Mouse (Mus musculus): ENCODE measurements at regions not wholly inside any gene's neighbourhood (a gene's known extent, or its start where the extent isn't known, plus 50 kb on each side); places are given as distances from the start of the nearest gene placed in this dataset.

DNA sequence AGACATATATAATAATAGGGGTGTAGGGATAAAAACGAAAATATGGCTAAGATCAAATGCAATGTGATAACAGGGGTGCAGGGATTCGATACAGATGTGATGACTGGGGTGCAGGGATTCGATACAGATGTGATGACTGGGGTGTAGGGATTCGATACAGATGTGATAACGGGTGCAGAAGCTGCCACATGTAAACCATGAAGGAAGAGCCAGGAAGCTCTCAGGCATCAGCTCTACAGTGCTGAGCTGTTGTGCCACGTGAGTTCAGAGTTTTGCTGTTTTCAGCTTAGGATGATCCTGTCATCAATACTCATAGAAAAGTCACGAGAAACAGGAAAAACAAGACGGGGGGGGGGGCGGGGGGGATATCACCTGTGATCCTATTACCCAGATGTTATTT lies 221.2 kb upstream of the Klf3 start:
- Histone ChIP-seq H3K27ac (ENCODE audit: control insufficient read depth, low read depth, low read length) (no peak overlapping the region), H3K27me3 (ENCODE audit: control insufficient read depth in 1 of 2, insufficient read depth in 2 of 2, low read length in 2 of 2) (no peaks in the 10 kb centered on the region), H3K4me3 (ENCODE audit: control insufficient read depth in 1 of 2, insufficient read depth in 1 of 2, low read depth in 2 of 2, low read length in 2 of 2) (no peak overlapping the region), H3K4me1 (ENCODE audit: control insufficient read depth in 1 of 2, insufficient read depth in 2 of 2, low read length in 2 of 2) (peaks cover 26 to 40% of the 10 kb centered on the region in 2 experiments), H3K79me2 (ENCODE audit: control insufficient read depth, insufficient read depth, low read length, poor library complexity) (no peaks in the 10 kb centered on the region), H3K9ac (ENCODE audit: control insufficient read depth, low read depth, low read length, poor library complexity, severe bottlenecking) (no peak overlapping the region), H3K9me3 (replicated peaks; ENCODE audit: insufficient read depth, low read length) (no peaks in the 10 kb centered on the region), H3K36me3 (ENCODE audit: control insufficient read depth in 1 of 2, insufficient read depth in 2 of 2, low read length in 2 of 2) (peaks cover 0 to 35% of the 10 kb centered on the region in 2 experiments; a peak in 2 of 4 replicates)
- no peak for DNase-seq (ENCODE audit: low read depth, low spot score)
- TF ChIP-seq JUND (IDR thresholded peaks at IDR 0.05; ENCODE audit: low read depth, low read length): no peak
- TF ChIP-seq RCOR1 (IDR thresholded peaks at IDR 0.05; ENCODE audit: low read depth, low read length): 0 out of 2 replicates have a peak, but pooled peaks have one; percentile 7

DNA sequence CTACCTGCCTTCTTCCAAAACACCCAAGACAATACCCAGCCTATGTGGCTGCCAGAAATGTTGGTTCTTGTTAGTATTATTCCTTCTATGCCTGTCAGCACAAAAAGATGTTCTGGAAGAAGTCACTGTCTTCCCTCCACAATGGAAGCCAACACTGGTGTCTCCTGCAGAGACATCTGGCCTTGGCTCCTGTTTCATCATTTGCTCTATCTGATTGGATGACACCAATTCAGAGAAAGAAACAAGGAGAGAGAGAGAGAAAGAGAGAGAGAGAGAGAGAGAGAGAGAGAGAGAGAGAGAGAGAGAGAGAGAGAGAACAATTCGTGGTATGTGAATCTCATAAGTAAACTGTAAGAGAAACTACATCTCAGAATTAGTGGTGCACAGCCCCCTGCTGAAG lies 218.9 kb upstream of the Klf3 start:
- no peak for TF ChIP-seq MYC (IDR thresholded peaks at IDR 0.05; ENCODE audit: low read depth, low read length)
- no peak for TF ChIP-seq TCF12 (IDR thresholded peaks at IDR 0.05; ENCODE audit: low read depth, low read length)
- TF ChIP-seq JUND (IDR thresholded peaks at IDR 0.05; ENCODE audit: low read depth, low read length): peak; percentile 66
- Histone ChIP-seq H3K36me3 (ENCODE audit: control insufficient read depth in 1 of 2, insufficient read depth in 2 of 2, low read length in 2 of 2) (peaks cover 0 to 32% of the 10 kb centered on the region in 2 experiments; a peak in 2 of 4 replicates), H3K9me3 (replicated peaks; ENCODE audit: insufficient read depth, low read length) (no peaks in the 10 kb centered on the region), H3K27me3 (ENCODE audit: control insufficient read depth in 1 of 2, insufficient read depth in 2 of 2, low read length in 2 of 2) (no peaks in the 10 kb centered on the region), H3K79me2 (ENCODE audit: control insufficient read depth, insufficient read depth, low read length, poor library complexity) (no peaks in the 10 kb centered on the region), H3K4me1 (ENCODE audit: control insufficient read depth in 1 of 2, insufficient read depth in 2 of 2, low read length in 2 of 2) (peaks cover 22 to 31% of the 10 kb centered on the region in 2 experiments), H3K4me3 (ENCODE audit: control insufficient read depth in 1 of 2, insufficient read depth in 1 of 2, low read depth in 2 of 2, low read length in 2 of 2) (no peak overlapping the region), H3K27ac (ENCODE audit: control insufficient read depth, low read depth, low read length) (no peak overlapping the region), H3K9ac (ENCODE audit: control insufficient read depth, low read depth, low read length, poor library complexity, severe bottlenecking) (no peak overlapping the region)
- no peak for DNase-seq (ENCODE audit: low read depth, low spot score)

DNA sequence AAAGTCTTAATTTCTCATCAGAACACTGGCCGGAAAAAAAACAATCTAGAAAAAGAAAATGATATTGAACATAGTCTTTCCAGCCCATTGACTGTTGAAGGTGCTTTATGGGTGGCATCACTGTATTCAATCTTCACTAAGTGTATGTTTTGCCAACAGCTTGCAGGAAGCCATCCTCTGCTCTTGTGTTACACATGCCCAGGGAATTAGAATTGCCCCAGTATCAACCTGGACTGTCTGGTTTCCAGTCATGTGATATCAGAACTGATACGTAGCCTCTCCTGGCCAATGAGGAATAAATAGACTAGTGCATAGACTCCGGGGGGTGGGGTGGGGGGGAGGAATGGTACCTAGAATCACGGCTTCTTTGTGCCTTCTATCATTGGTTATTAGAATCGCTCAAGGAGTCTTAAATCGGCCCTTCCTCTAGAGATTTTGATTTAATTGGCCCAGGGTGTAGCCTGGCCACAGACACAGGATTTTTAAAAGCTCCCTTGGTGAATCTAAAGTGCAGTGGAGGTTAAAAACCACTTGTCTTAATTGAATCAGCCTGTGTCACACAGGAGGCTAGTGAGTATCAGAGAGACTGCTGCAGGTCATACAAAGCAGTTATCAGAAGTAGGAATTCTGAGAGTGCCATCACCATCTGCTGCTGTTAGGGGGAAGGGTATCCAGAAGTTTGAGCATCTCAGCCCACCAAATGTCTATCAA lies 218.0 kb upstream of the Klf3 start:
- TF ChIP-seq RCOR1 (IDR thresholded peaks at IDR 0.05; ENCODE audit: low read depth, low read length): no peak
- Histone ChIP-seq H3K9me3 (replicated peaks; ENCODE audit: insufficient read depth, low read length) (no peaks in the 10 kb centered on the region), H3K27me3 (ENCODE audit: control insufficient read depth in 1 of 2, insufficient read depth in 2 of 2, low read length in 2 of 2) (no peaks in the 10 kb centered on the region), H3K36me3 (ENCODE audit: control insufficient read depth in 1 of 2, insufficient read depth in 2 of 2, low read length in 2 of 2) (peaks cover 0 to 36% of the 10 kb centered on the region in 2 experiments; a peak in 2 of 4 replicates), H3K9ac (ENCODE audit: control insufficient read depth, low read depth, low read length, poor library complexity, severe bottlenecking) (no peak overlapping the region), H3K79me2 (ENCODE audit: control insufficient read depth, insufficient read depth, low read length, poor library complexity) (no peaks in the 10 kb centered on the region), H3K4me3 (ENCODE audit: control insufficient read depth in 1 of 2, insufficient read depth in 1 of 2, low read depth in 2 of 2, low read length in 2 of 2) (no peak overlapping the region), H3K27ac (ENCODE audit: control insufficient read depth, low read depth, low read length) (no peak overlapping the region), H3K4me1 (ENCODE audit: control insufficient read depth in 1 of 2, insufficient read depth in 2 of 2, low read length in 2 of 2) (peaks cover 27 to 35% of the 10 kb centered on the region in 2 experiments)
- DNase-seq (ENCODE audit: low read depth, low spot score): no peak

DNA sequence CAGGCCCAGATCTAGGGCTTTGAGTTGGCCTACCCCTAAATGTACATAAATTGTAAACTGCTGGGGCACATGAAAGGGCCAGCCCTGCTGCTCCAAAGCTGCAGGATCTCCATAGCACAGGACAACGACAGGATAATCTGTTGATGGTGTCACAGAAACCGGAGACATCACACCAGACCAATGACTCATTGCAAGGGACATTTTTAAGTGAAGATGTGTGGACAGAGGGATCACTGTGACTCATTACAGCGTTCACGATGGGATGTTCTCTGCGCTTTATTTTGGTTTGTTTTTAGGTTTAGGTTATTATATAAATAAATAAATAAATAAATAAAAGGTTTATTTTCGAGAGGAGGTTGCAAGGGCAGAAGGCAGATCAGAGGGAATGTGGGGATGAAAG lies 216.9 kb upstream of the Klf3 start:
- Histone ChIP-seq H3K4me3 (ENCODE audit: control insufficient read depth in 1 of 2, insufficient read depth in 1 of 2, low read depth in 2 of 2, low read length in 2 of 2) (no peak overlapping the region), H3K9ac (ENCODE audit: control insufficient read depth, low read depth, low read length, poor library complexity, severe bottlenecking) (no peak overlapping the region), H3K79me2 (ENCODE audit: control insufficient read depth, insufficient read depth, low read length, poor library complexity) (no peaks in the 10 kb centered on the region), H3K36me3 (ENCODE audit: control insufficient read depth in 1 of 2, insufficient read depth in 2 of 2, low read length in 2 of 2) (peaks cover 0 to 33% of the 10 kb centered on the region in 2 experiments; a peak in 2 of 4 replicates), H3K9me3 (replicated peaks; ENCODE audit: insufficient read depth, low read length) (no peaks in the 10 kb centered on the region), H3K27me3 (ENCODE audit: control insufficient read depth in 1 of 2, insufficient read depth in 2 of 2, low read length in 2 of 2) (no peaks in the 10 kb centered on the region), H3K27ac (ENCODE audit: control insufficient read depth, low read depth, low read length) (no peak overlapping the region), H3K4me1 (ENCODE audit: control insufficient read depth in 1 of 2, insufficient read depth in 2 of 2, low read length in 2 of 2) (peaks cover 22 to 31% of the 10 kb centered on the region in 2 experiments)
- DNase-seq (ENCODE audit: low read depth, low spot score): no peak
- TF ChIP-seq ZKSCAN1 (IDR thresholded peaks at IDR 0.05; ENCODE audit: low read depth, low read length): no peak
- TF ChIP-seq USF2 (IDR thresholded peaks at IDR 0.05; ENCODE audit: borderline replicate concordance in 1 of 2, insufficient read depth in 1 of 2, low read depth in 1 of 2, low read length in 2 of 2): no peak
- no peak for TF ChIP-seq MEF2A (IDR thresholded peaks at IDR 0.05; ENCODE audit: extremely low read depth, insufficient replicate concordance, low read depth, low read length, poor library complexity, severe bottlenecking)
- TF ChIP-seq TCF12 (IDR thresholded peaks at IDR 0.05; ENCODE audit: low read depth, low read length): no peak
- TF ChIP-seq MAFK (IDR thresholded peaks at IDR 0.05; ENCODE audit: borderline replicate concordance, low read depth, low read length): no peak
- TF ChIP-seq POLR2A (IDR thresholded peaks at IDR 0.05; ENCODE audit: control insufficient read depth in 1 of 2, insufficient read depth in 1 of 2, low read depth in 1 of 2, low read length in 2 of 2, poor library complexity in 1 of 2): no peak
- TF ChIP-seq MYB (IDR thresholded peaks at IDR 0.05; ENCODE audit: low read depth, low read length): no peak
- no peak for TF ChIP-seq KAT2A (conservative IDR thresholded peaks at IDR 0.05; ENCODE audit: low read depth, low read length)
- TF ChIP-seq JUND (IDR thresholded peaks at IDR 0.05; ENCODE audit: low read depth, low read length): no peak
- no peak for TF ChIP-seq NELFE (IDR thresholded peaks at IDR 0.05; ENCODE audit: low read depth, low read length)
- no peak for TF ChIP-seq ETS1 (IDR thresholded peaks at IDR 0.05; ENCODE audit: low read depth, low read length)
- no peak for TF ChIP-seq MYC (IDR thresholded peaks at IDR 0.05; ENCODE audit: low read depth, low read length)
- no peak for TF ChIP-seq EP300 (IDR thresholded peaks at IDR 0.05; ENCODE audit: low read depth in 1 of 2, low read length in 2 of 2)
- no peak for TF ChIP-seq POLR2AphosphoS5 (IDR thresholded peaks at IDR 0.05; ENCODE audit: borderline replicate concordance, low read depth, low read length)
- no peak for TF ChIP-seq SMC3 (IDR thresholded peaks at IDR 0.05; ENCODE audit: low read depth, low read length)
- TF ChIP-seq CHD2 (IDR thresholded peaks at IDR 0.05; ENCODE audit: low read length): no peak
- no peak for TF ChIP-seq USF1 (IDR thresholded peaks at IDR 0.05; ENCODE audit: low read depth, low read length)

All from MEL (cell line).